Mouse (Mus musculus) MEL-GATA-1-ER (cell line): ENCODE data around the gene L3hypdh.
"Not testable (repeated sequence)": the region's sequence is repeated elsewhere in the genome, so short reads cannot be mapped to it uniquely, and the experiment has no call there.

Experiments used
- DNase-seq: peaks from one replicate; pipeline ENCODE4 v3.0.0-alpha.2; 2012; ENCODE audit warnings: low read depth; ENCODE audit errors: extremely low read depth

The L3hypdh gene

GRCm38 (mm10) chr12:72053851-72054250, 31.4 kb downstream of the L3hypdh start:
- no peak for DNase-seq

GRCm38 (mm10) chr12:72053303-72053702, 31.9 kb downstream of the L3hypdh start:
- peak; percentile 12 for DNase-seq

GRCm38 (mm10) chr12:72052571-72052970, 32.7 kb downstream of the L3hypdh start:
- no peak for DNase-seq

- DNase-seq = no peak
Measured at GRCm38 (mm10) chr12:72050821-72051220, 34.4 kb downstream of the L3hypdh start.

- DNase-seq = not testable (repeated sequence)
Measured at GRCm38 (mm10) chr12:72050156-72050555, 35.1 kb downstream of the L3hypdh start.

GRCm38 (mm10) chr12:72047513-72047912, 37.7 kb downstream of the L3hypdh start:
- DNase-seq = peak; percentile 14

- no peak for DNase-seq
Measured at GRCm38 (mm10) chr12:72041238-72041637, 44.0 kb downstream of the L3hypdh start.

- DNase-seq = no peak
Measured at GRCm38 (mm10) chr12:72039501-72039900, 45.7 kb downstream of the L3hypdh start.

GRCm38 (mm10) chr12:72038866-72039265, 46.4 kb downstream of the L3hypdh start:
- no peak for DNase-seq

GRCm38 (mm10) chr12:72037049-72037448, 48.2 kb downstream of the L3hypdh start:
- no peak for DNase-seq

GRCm38 (mm10) chr12:72036097-72036661, 49.1 kb downstream of the L3hypdh start:
- no peak for DNase-seq

- DNase-seq = no peak
Measured at GRCm38 (mm10) chr12:72031794-72032193, 53.4 kb downstream of the L3hypdh start.

GRCm38 (mm10) chr12:72031171-72031570, 54.1 kb downstream of the L3hypdh start:
- DNase-seq = no peak

- no peak for DNase-seq
Measured at GRCm38 (mm10) chr12:72025275-72025795, 59.9 kb downstream of the L3hypdh start.

GRCm38 (mm10) chr12:72023572-72023971, 61.7 kb downstream of the L3hypdh start:
- no peak for DNase-seq
